Mouse (Mus musculus): ENCODE measurements around the gene Hsd17b7. TPM values are rescaled to one million over a fixed set of nuclear protein-coding genes. Genes with fewer than 3 reads are reported as not detected.

The Hsd17b7 gene
- polyA plus RNA-seq, 1 experiment = 9.6 TPM

DNA sequence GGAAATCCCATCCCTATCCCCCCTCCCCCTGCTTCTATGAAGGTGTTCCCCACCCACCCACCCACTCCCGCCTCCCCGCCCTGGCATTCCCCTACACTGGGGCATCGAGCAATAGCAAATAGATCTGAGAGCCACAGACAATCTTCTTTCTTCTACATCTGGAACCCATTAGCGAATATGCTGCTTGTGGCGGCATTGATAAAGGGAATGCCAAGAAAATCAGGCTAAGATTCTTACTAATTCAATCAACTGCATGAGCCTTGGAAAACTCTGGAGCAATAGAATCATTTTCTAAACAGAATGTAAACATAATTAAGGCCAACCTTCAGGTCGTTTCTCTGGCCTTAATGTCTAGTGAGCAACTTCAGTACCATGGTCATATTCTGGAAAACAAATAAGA is 57.5 kb downstream of the Hsd17b7 start:
- Histone ChIP-seq H3K79me3 (ENCODE audit: low read depth) (no peaks in the 10 kb centered on the region), H3K27me3 (ENCODE audit: control insufficient read depth, insufficient read depth, insufficient read length) (no peaks in the 10 kb centered on the region), H3K79me2 (ENCODE audit: control insufficient read depth, insufficient read depth) (no peaks in the 10 kb centered on the region), H3ac (ENCODE audit: control insufficient read depth, insufficient read length, low read depth) (no peak overlapping the region), H3K36me3 (ENCODE audit: control insufficient read depth, insufficient read depth) (no peaks in the 10 kb centered on the region), H3K4me3 (ENCODE audit: insufficient read depth, poor library complexity, severe bottlenecking) (no peak overlapping the region)
- TF ChIP-seq USF1 (IDR thresholded peaks at IDR 0.05; ENCODE audit: low read depth) = no peak
- TF ChIP-seq CTCF (IDR thresholded peaks at IDR 0.05; ENCODE audit: control insufficient read depth, insufficient read depth, insufficient read length) = no peak

DNA sequence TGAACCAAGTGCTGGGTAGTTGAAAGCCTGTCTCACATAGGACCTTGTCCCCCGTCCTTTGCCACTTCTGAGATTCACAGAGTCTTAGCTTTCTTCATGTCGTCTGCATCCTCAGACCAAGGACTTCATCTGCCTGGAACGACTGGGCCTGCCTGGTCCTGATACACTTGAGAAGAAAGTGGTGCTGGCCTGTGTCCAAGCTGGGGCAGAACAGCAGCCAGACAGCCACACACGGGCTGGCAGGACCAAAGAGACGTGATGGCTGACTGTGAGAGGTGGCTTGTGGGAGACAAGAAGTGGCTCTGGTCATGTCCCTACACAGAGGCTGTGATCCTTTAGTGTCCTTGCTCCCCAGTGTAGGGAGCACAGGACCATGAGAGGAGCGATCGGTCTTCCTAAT is 58.3 kb downstream of the Hsd17b7 start:
- no peak overlapping the region for H3ac ChIP-seq (ENCODE audit: control insufficient read depth, insufficient read length, low read depth)
- H3K27me3 ChIP-seq (ENCODE audit: control insufficient read depth, insufficient read depth, insufficient read length) = no peaks in the 10 kb centered on the region
- no peaks in the 10 kb centered on the region for H3K79me2 ChIP-seq (ENCODE audit: control insufficient read depth, insufficient read depth)
- H3K79me3 ChIP-seq (ENCODE audit: low read depth) = no peaks in the 10 kb centered on the region
- TF ChIP-seq MYOD1 (IDR thresholded peaks at IDR 0.05; ENCODE audit: control insufficient read depth, insufficient read length, low read depth) (no peak), MYOG (IDR thresholded peaks at IDR 0.05; ENCODE audit: control insufficient read depth, extremely low read depth, insufficient read length) (no peak), FOSL1 (IDR thresholded peaks at IDR 0.05; ENCODE audit: insufficient read depth, low read length, poor library complexity, severe bottlenecking) (no peak), CTCF (IDR thresholded peaks at IDR 0.05; ENCODE audit: control insufficient read depth, insufficient read depth, insufficient read length) (no peak)
- no peak overlapping the region for H3K4me3 ChIP-seq (ENCODE audit: insufficient read depth, poor library complexity, severe bottlenecking)
- H3K36me3 ChIP-seq (ENCODE audit: control insufficient read depth, insufficient read depth) = no peaks in the 10 kb centered on the region

DNA sequence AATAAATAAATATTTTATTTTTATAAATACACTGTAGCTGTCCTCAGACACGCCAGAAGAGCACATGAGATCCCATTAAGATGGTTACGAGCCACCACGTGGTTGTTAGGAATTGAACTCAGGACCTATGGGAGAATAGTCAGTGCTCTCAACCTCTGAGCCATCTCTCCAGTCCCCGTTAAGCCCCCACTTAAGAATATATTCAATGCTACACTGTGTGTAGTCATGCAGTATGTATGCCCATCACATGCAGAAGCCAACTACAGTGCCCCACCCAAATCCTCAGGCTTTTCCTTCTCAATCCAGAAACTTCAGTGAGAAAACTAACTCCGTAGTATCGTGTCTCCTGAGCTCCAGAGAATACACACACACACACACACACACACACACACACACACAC is 59.4 kb downstream of the Hsd17b7 start:
- no peaks in the 10 kb centered on the region for H3K27me3 ChIP-seq (ENCODE audit: control insufficient read depth, insufficient read depth, insufficient read length)
- H3K36me3 ChIP-seq (ENCODE audit: control insufficient read depth, insufficient read depth) = no peaks in the 10 kb centered on the region
- no peak overlapping the region for H3ac ChIP-seq (ENCODE audit: control insufficient read depth, insufficient read length, low read depth)
- TF ChIP-seq CTCF (IDR thresholded peaks at IDR 0.05; ENCODE audit: control insufficient read depth, insufficient read depth, insufficient read length) (no peak), MAX (IDR thresholded peaks at IDR 0.05) (no peak), MYOD1 (IDR thresholded peaks at IDR 0.05; ENCODE audit: control insufficient read depth, insufficient read length, low read depth) (no peak), CEBPB (IDR thresholded peaks at IDR 0.05; ENCODE audit: low read depth) (no peak), MYOG (IDR thresholded peaks at IDR 0.05; ENCODE audit: control insufficient read depth, extremely low read depth, insufficient read length) (no peak), FOSL1 (IDR thresholded peaks at IDR 0.05; ENCODE audit: insufficient read depth, low read length, poor library complexity, severe bottlenecking) (no peak), USF1 (IDR thresholded peaks at IDR 0.05; ENCODE audit: low read depth) (no peak)
- no peaks in the 10 kb centered on the region for H3K79me2 ChIP-seq (ENCODE audit: control insufficient read depth, insufficient read depth)
- no peak overlapping the region for H3K4me3 ChIP-seq (ENCODE audit: insufficient read depth, poor library complexity, severe bottlenecking)
- H3K79me3 ChIP-seq (ENCODE audit: low read depth) = no peaks in the 10 kb centered on the region

DNA sequence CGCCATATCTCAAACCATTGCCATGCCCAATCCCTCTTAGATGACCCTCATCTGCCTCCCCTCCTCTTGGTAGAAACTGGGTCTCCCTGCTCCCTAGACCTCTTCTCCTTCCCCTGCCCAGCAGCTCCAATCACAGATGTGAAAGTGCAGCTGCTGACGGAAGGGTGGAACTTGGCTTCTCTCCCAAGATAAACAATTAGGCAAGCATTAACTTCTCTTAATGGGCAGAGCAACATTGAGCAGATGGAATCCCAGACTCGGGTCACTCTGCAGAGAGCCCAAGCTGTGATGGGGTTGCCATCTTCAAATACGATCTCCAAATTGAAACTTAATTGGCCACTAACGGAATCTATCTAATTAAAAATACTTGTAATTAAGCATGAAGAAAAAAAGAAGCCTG is 59.9 kb downstream of the Hsd17b7 start:
- Histone ChIP-seq H3ac (ENCODE audit: control insufficient read depth, insufficient read length, low read depth) (no peak overlapping the region), H3K79me3 (ENCODE audit: low read depth) (no peaks in the 10 kb centered on the region), H3K4me3 (ENCODE audit: insufficient read depth, poor library complexity, severe bottlenecking) (no peak overlapping the region), H3K79me2 (ENCODE audit: control insufficient read depth, insufficient read depth) (no peaks in the 10 kb centered on the region), H3K36me3 (ENCODE audit: control insufficient read depth, insufficient read depth) (no peaks in the 10 kb centered on the region), H3K27me3 (ENCODE audit: control insufficient read depth, insufficient read depth, insufficient read length) (no peaks in the 10 kb centered on the region)
- TF ChIP-seq FOSL1 (IDR thresholded peaks at IDR 0.05; ENCODE audit: insufficient read depth, low read length, poor library complexity, severe bottlenecking) (no peak), MYOG (IDR thresholded peaks at IDR 0.05; ENCODE audit: control insufficient read depth, extremely low read depth, insufficient read length) (no peak), USF1 (IDR thresholded peaks at IDR 0.05; ENCODE audit: low read depth) (no peak)

DNA sequence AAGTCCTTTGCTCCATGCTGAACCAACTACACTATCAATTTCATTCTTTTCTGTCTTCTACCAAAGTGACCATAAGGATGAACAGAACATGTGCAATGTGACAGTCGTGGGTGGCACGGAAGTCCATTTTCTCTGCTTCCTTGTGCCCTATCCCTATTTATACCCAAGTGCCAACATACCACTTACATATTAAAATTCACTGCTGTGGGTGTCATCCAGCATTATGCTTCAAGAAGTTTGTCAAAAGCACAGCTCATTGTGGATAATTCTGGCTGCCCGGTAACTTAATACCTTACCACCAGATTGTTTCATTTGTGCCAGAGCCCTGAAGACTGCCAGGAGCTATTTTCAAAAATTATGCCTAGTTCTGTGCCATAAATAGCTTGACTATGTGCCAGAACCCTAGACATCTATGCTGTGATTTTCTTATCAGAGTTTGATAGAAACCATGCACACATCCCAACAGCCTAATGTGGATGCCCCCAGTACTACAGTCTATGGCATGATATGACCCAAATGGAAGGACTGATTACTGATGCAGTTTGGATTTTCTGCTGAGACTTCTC is 68.2 kb downstream of the Hsd17b7 start:
- no peaks in the 10 kb centered on the region for H3K79me2 ChIP-seq (ENCODE audit: control insufficient read depth, insufficient read depth)
- no peaks in the 10 kb centered on the region for H3K36me3 ChIP-seq (ENCODE audit: control insufficient read depth, insufficient read depth)
- H3ac ChIP-seq (ENCODE audit: control insufficient read depth, insufficient read length, low read depth) = no peak overlapping the region
- H3K27me3 ChIP-seq (ENCODE audit: control insufficient read depth, insufficient read depth, insufficient read length) = no peaks in the 10 kb centered on the region
- no peaks in the 10 kb centered on the region for H3K79me3 ChIP-seq (ENCODE audit: low read depth)
- TF ChIP-seq CTCF (IDR thresholded peaks at IDR 0.05; ENCODE audit: control insufficient read depth, insufficient read depth, insufficient read length) (no peak), USF1 (IDR thresholded peaks at IDR 0.05; ENCODE audit: low read depth) (no peak), CEBPB (IDR thresholded peaks at IDR 0.05; ENCODE audit: low read depth) (no peak), MYOG (IDR thresholded peaks at IDR 0.05; ENCODE audit: control insufficient read depth, extremely low read depth, insufficient read length) (no peak), MYOD1 (IDR thresholded peaks at IDR 0.05; ENCODE audit: control insufficient read depth, insufficient read length, low read depth) (no peak), FOSL1 (IDR thresholded peaks at IDR 0.05; ENCODE audit: insufficient read depth, low read length, poor library complexity, severe bottlenecking) (no peak), MAX (IDR thresholded peaks at IDR 0.05) (no peak)
- H3K4me3 ChIP-seq (ENCODE audit: insufficient read depth, poor library complexity, severe bottlenecking) = no peak overlapping the region

Other genes with a start within 250 kb of the Hsd17b7 start
- 1.1 TPM for gene Rgs4, start 221.6 kb downstream of the Hsd17b7 start, polyA plus RNA-seq (2012; fragmentation: generic; extraction: Trizol)
- not detected for gene Ccdc190, start 40.6 kb downstream of the Hsd17b7 start, polyA plus RNA-seq (2012; fragmentation: generic; extraction: Trizol)
- gene Ddr2, start 141.5 kb upstream of the Hsd17b7 start, polyA plus RNA-seq (2012; fragmentation: generic; extraction: Trizol) = 13.7 TPM
- gene Uap1, start 205.7 kb upstream of the Hsd17b7 start, polyA plus RNA-seq (2012; fragmentation: generic; extraction: Trizol) = 17.5 TPM
- 8.7 TPM for gene Uhmk1, start 246.2 kb upstream of the Hsd17b7 start, polyA plus RNA-seq (2012; fragmentation: generic; extraction: Trizol)

Measured in C2C12 (cell line).